Mouse (Mus musculus) brain, embryonic 14.5 days (tissue): Measurements from ENCODE around the gene Kcnc3. TPM values are rescaled to one million over a fixed set of nuclear protein-coding genes. Genes with fewer than 3 reads are reported as not detected.
A peak's percentile ranks its signal among the peaks of the same experiment; 100 is the strongest.

Experiments
- DNase-seq: peaks from one replicate; pipeline ENCODE4 v3.0.0-alpha.2; 2011; ENCODE audit warnings: low read depth
- CTCF ChIP-seq: fragments of 200-500 bp; IDR thresholded peaks from 2 replicates; pipeline ENCODE4 v1.5.1; 2012; ENCODE audit warnings: inconsistent platforms, mild to moderate bottlenecking, moderate library complexity, borderline replicate concordance; ENCODE audit not compliant: insufficient read depth, insufficient read length; ENCODE audit errors: extremely low read depth
- POLR2A ChIP-seq: fragments of 200-500 bp; IDR thresholded peaks from 2 replicates; pipeline ENCODE4 v1.6.1; 2012; ENCODE audit warnings: mild to moderate bottlenecking, inconsistent platforms, borderline replicate concordance; ENCODE audit not compliant: poor library complexity, insufficient read depth, insufficient read length, severe bottlenecking; ENCODE audit errors: extremely low read depth
- polyA plus RNA-seq: library from polyadenylated mRNA; depleted of rRNA; stranded (reverse); fragments of >200 nt; gene quantifications from 2 replicates; pipeline ENCODE4 v1.2.3, GENCODE M21; 2012

Kcnc3 gene
- polyA plus RNA-seq, 1 experiment = 27.2 TPM

GRCm38 (mm10) chr7:44589946-44590345, 518 bp upstream of the Kcnc3 start:
- TF ChIP-seq POLR2A (no peak), CTCF (no peak)
- DNase-seq = peak; percentile 44

GRCm38 (mm10) chr7:44591348-44592116, 1.1 kb downstream of the Kcnc3 start:
- no peak for DNase-seq

GRCm38 (mm10) chr7:44593051-44593450, 2.6 kb downstream of the Kcnc3 start:
- TF ChIP-seq CTCF (no peak), POLR2A (no peak)
- DNase-seq = no peak

More at GRCm38 (mm10) chr7:44591348-44592116, 1.1 kb downstream of the Kcnc3 start:
- no peak for TF ChIP-seq CTCF
- TF ChIP-seq POLR2A = no peak

GRCm38 (mm10) chr7:44593775-44594174, 3.3 kb downstream of the Kcnc3 start:
- TF ChIP-seq CTCF (no peak), POLR2A (peak; percentile 33; the same call in 1 of the 2 replicates)
- peak; percentile 97 for DNase-seq

- TF ChIP-seq CTCF (no peak), POLR2A (no peak)
- DNase-seq = peak; percentile 81
Measured at GRCm38 (mm10) chr7:44594291-44594690, 3.8 kb downstream of the Kcnc3 start.

- no peak for DNase-seq
- TF ChIP-seq POLR2A (no peak), CTCF (no peak)
Measured at GRCm38 (mm10) chr7:44595131-44595561, 4.7 kb downstream of the Kcnc3 start.

GRCm38 (mm10) chr7:44596051-44596450, 5.6 kb downstream of the Kcnc3 start:
- no peak for DNase-seq
- TF ChIP-seq CTCF = no peak
- TF ChIP-seq POLR2A = no peak

GRCm38 (mm10) chr7:44596996-44597538, 6.6 kb downstream of the Kcnc3 start:
- no peak for TF ChIP-seq POLR2A
- TF ChIP-seq CTCF = no peak
- DNase-seq = no peak

- no peak for TF ChIP-seq POLR2A
- no peak for TF ChIP-seq CTCF
- DNase-seq = no peak
Measured at GRCm38 (mm10) chr7:44597666-44598065, 7.2 kb downstream of the Kcnc3 start.

GRCm38 (mm10) chr7:44598336-44598735, 7.9 kb downstream of the Kcnc3 start:
- TF ChIP-seq CTCF (no peak), POLR2A (no peak)
- no peak for DNase-seq

- TF ChIP-seq CTCF = no peak
- no peak for TF ChIP-seq POLR2A
- DNase-seq = no peak
Measured at GRCm38 (mm10) chr7:44600691-44601262, 10.3 kb downstream of the Kcnc3 start.
